Comparison of ENCODE assay signal across 27 mouse cellular contexts in genomic region chr6:137621021-137621420, GRCm38 (mm10). TPM values are rescaled to one million over a fixed set of nuclear protein-coding genes. Genes with fewer than 3 reads are reported as not detected.
A peak's percentile ranks its signal among the peaks of the same experiment; 100 is the strongest.
DNase-seq lines count a peak whose midpoint lies in the region; ATAC-seq and TF ChIP-seq lines count a peak whose summit lies in the region.
"Had no signal": no experiment of that assay in that cellular context is flagged by ENCODE, and none has a peak within 500 bp of the region (broad histone marks: within the 10 kb centered on the region; RNA-seq: fewer than 3 reads in every experiment).

No protein-coding gene starts in this region.

- DNase-seq in heart, adult 18-20 months = peak; percentile 26 to 30
- DNase-seq in heart, postnatal 4 days = no peak
- peak; percentile 18 for DNase-seq in liver, postnatal 0 days
- peak; percentile 80 for DNase-seq in adipocyte (ENCODE audit: low spot score)
- no peak for DNase-seq in retina, embryonic 14.5 days (ENCODE audit: low spot score)
- no peak for DNase-seq in testis, postnatal 10 days (ENCODE audit: low spot score)
- DNase-seq: adrenal gland, adult 2 months; adrenal gland, postnatal 10 days; adrenal gland, postnatal 25 days; cerebellum, adult 11 months; cerebellum, adult 18-20 months; cerebellum, adult 8-10 months; cerebellum, adult 9-11 months; cerebellum, postnatal 14 days; cerebellum, postnatal 36 days; embryo, embryonic 11 days had no signal

- no peaks in the 10 kb centered on the region for H3K27me3 ChIP-seq in liver, postnatal 0 days (ENCODE audit: insufficient read depth, low read length)
- no peaks in the 10 kb centered on the region; the same call in 1 of the 2 replicates for H3K27me3 ChIP-seq in liver, embryonic 12.5 days (replicated peaks)
- H3K27me3 ChIP-seq in E14TG2a.4 (ENCODE audit: insufficient read depth, low read length) = no peaks in the 10 kb centered on the region
- H3K27me3 ChIP-seq: embryonic facial prominence, embryonic 13.5 days; embryonic facial prominence, embryonic 15.5 days; forebrain, embryonic 13.5 days; forebrain, embryonic 15.5 days; Patski had no signal

- WGBS in liver, postnatal 0 days (ENCODE audit: insufficient replicate concordance) = 68% methylated on average over 2 of the region's 2 CpGs
- WGBS in liver, embryonic 12.5 days (ENCODE audit: insufficient replicate concordance) = 76% methylated on average over 2 of the region's 2 CpGs

- H3K4me1 ChIP-seq in liver, postnatal 0 days (ENCODE audit: insufficient read depth) = no peaks in the 10 kb centered on the region
- no peaks in the 10 kb centered on the region for H3K4me1 ChIP-seq in liver, embryonic 12.5 days
- peaks cover 3% of the 10 kb centered on the region; the same call in 1 of the 2 replicates for H3K4me1 ChIP-seq in E14TG2a.4 (replicated peaks; ENCODE audit: low read depth, low read length)
- H3K4me1 ChIP-seq: embryonic facial prominence, embryonic 13.5 days; embryonic facial prominence, embryonic 15.5 days; forebrain, embryonic 10.5 days; forebrain, embryonic 13.5 days; forebrain, embryonic 15.5 days had no signal

- no peak for TF ChIP-seq EP300 in liver, postnatal 0 days (IDR thresholded peaks at IDR 0.05; ENCODE audit: low read depth)

- no peaks in the 10 kb centered on the region for H3K9me3 ChIP-seq in liver, postnatal 0 days (ENCODE audit: low read length)
- H3K9me3 ChIP-seq in liver, embryonic 12.5 days (replicated peaks) = no peaks in the 10 kb centered on the region
- no peaks in the 10 kb centered on the region for H3K9me3 ChIP-seq in E14TG2a.4 (ENCODE audit: low read length)
- H3K9me3 ChIP-seq: embryonic facial prominence, embryonic 13.5 days; embryonic facial prominence, embryonic 15.5 days; forebrain, embryonic 10.5 days; forebrain, embryonic 13.5 days; forebrain, embryonic 15.5 days had no signal

- TF ChIP-seq CTCF in liver, postnatal 0 days (IDR thresholded peaks at IDR 0.05; ENCODE audit: low read depth) = no peak
- TF ChIP-seq CTCF in E14TG2a.4 (conservative IDR thresholded peaks at IDR 0.05; ENCODE audit: low read length) = no peak

- H3K27ac ChIP-seq in liver, postnatal 0 days (ENCODE audit: low read depth) = no peak overlapping the region
- H3K27ac ChIP-seq in liver, embryonic 12.5 days = no peak overlapping the region
- H3K27ac ChIP-seq: embryonic facial prominence, embryonic 13.5 days; embryonic facial prominence, embryonic 15.5 days; forebrain, embryonic 10.5 days; forebrain, embryonic 13.5 days; forebrain, embryonic 15.5 days had no signal

- H3K9ac ChIP-seq in liver, postnatal 0 days (replicated peaks) = no peak overlapping the region
- H3K9ac ChIP-seq in liver, embryonic 12.5 days = no peak overlapping the region
- H3K9ac ChIP-seq: embryonic facial prominence, embryonic 13.5 days; embryonic facial prominence, embryonic 15.5 days; forebrain, embryonic 13.5 days; forebrain, embryonic 15.5 days had no signal

- peak; percentile 77; the same call in 1 of the 2 replicates for ATAC-seq in liver, postnatal 0 days
- no peak for ATAC-seq in liver, embryonic 12.5 days
- ATAC-seq: activated CD4-positive, CD25-positive, alpha-beta regulatory T cell, adult 4 months; forebrain, embryonic 13.5 days; forebrain, embryonic 15.5 days; Patski had no signal

- H3K4me3 ChIP-seq in liver, postnatal 0 days (ENCODE audit: low read depth, low read length) = no peak overlapping the region
- no peak overlapping the region for H3K4me3 ChIP-seq in liver, embryonic 12.5 days
- H3K4me3 ChIP-seq in E14TG2a.4 (replicated peaks; ENCODE audit: low read length) = 0 out of 2 replicates have a peak overlapping the region, but pooled peaks have one; percentile 32
- H3K4me3 ChIP-seq: embryonic facial prominence, embryonic 13.5 days; embryonic facial prominence, embryonic 15.5 days; erythroblast, embryonic 14.5 days; forebrain, embryonic 10.5 days; forebrain, embryonic 13.5 days; forebrain, embryonic 15.5 days had no signal

- H3K36me3 ChIP-seq in liver, postnatal 0 days (replicated peaks; ENCODE audit: insufficient read depth, low read length) = no peaks in the 10 kb centered on the region
- H3K36me3 ChIP-seq in liver, embryonic 12.5 days = no peaks in the 10 kb centered on the region
- H3K36me3 ChIP-seq in E14TG2a.4 (ENCODE audit: insufficient read depth, low read length) = no peaks in the 10 kb centered on the region
- H3K36me3 ChIP-seq: embryonic facial prominence, embryonic 13.5 days; embryonic facial prominence, embryonic 15.5 days; forebrain, embryonic 10.5 days; forebrain, embryonic 15.5 days; G1E had no signal

- no peak overlapping the region for H3K4me2 ChIP-seq in liver, postnatal 0 days (ENCODE audit: low read depth, low read length)
- H3K4me2 ChIP-seq in liver, embryonic 12.5 days = no peak overlapping the region
- H3K4me2 ChIP-seq: embryonic facial prominence, embryonic 13.5 days; embryonic facial prominence, embryonic 15.5 days; forebrain, embryonic 13.5 days; forebrain, embryonic 15.5 days had no signal

RNA-seq across cellular contexts. Expression of gene Eps8, which starts 33.7 kb away (rescaled TPM):
- 10 to 100 TPM; 11.4 to 13.5 TPM for total RNA-seq in heart, adult 18-20 months (2021)
- total RNA-seq in heart, postnatal 4 days (2021) = 10 to 100 TPM; 20.4 to 20.8 TPM
- polyA plus RNA-seq in liver, postnatal 0 days (2015; fragmentation: Nextera tagmentation; extraction: Ambion mirVana) = 2.4 and 4.8 TPM in 2 replicates
- 1.5 and 1.7 TPM in 2 replicates for polyA plus RNA-seq in liver, embryonic 12.5 days (2016; fragmentation: Nextera tagmentation; extraction: Ambion mirVana)
- polyA plus RNA-seq: G1E had no signal

Comparison
In these comparisons a context has a peak if more than half of its experiments do, and no peak if none do; other contexts are left out.
1. DNase-seq: peak in heart, adult 18-20 months (2 of 2), liver, postnatal 0 days (single experiment) and adipocyte (single experiment); none in heart, postnatal 4 days (single experiment), retina, embryonic 14.5 days (single experiment) and testis, postnatal 10 days (single experiment).